Mouse (Mus musculus): Measurements from ENCODE around the gene Pp2d1.

DNA sequence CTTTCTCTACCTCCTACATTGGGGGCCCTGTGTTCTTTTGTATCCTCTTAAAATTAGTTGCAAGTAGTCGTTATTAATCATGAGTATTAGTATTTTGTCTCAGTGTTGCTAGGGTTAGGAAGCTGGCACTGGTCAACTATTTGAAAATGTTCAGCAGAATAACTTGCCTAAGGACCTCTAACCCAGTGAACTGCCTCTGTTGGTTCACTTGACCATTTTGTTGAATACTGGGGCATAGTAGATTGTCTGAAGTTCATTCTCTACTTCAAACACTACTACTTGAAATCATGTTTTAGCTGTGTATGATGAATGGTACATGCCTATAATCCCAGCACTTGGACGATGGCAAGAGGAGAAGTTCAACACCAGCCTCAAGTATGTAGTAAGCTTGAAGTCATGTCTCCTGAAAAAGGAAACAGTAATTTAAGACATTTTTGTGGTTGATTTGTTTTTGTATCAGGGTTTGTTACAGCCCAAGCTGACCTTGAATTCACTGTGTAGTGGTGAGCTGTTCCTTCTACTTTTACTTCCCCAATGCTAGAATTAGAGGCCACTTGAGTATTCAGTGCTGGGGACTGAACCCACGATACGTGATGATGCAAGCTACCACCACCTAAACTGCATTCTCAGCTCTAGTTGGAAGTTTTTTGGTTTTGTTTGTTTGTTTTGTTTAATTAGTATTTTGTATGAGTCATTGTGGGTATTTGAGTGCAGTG lies 50.8 kb downstream of the Pp2d1 start:
- TF ChIP-seq POLR2A (IDR thresholded peaks at IDR 0.05; ENCODE audit: low read depth, low read length) = no peak
- no peak for TF ChIP-seq CTCF (IDR thresholded peaks at IDR 0.05; ENCODE audit: extremely low read depth, insufficient read depth, insufficient read length, insufficient replicate concordance)
